Mouse (Mus musculus) olfactory bulb, adult 2 months (tissue): ENCODE data around the gene Map7.

Experiments
- CTCF ChIP-seq: fragments of 200-500 bp; IDR thresholded peaks from 2 replicates; pipeline ENCODE4 v1.5.1; 2012; ENCODE audit warnings: low read depth, mild to moderate bottlenecking, low read length, moderate library complexity; ENCODE audit not compliant: insufficient read depth
- POLR2A ChIP-seq: fragments of 200-500 bp; IDR thresholded peaks from 2 replicates; pipeline ENCODE4 v1.6.1; 2012; ENCODE audit warnings: mild to moderate bottlenecking, low read depth, low read length, moderate library complexity; ENCODE audit not compliant: insufficient read depth

GRCm38 (mm10) chr10:20220443-20221071 is 72.3 kb downstream of the Map7 start:
- TF ChIP-seq CTCF (no peak), POLR2A (no peak)
